Mouse (Mus musculus): Measurements from ENCODE around the gene Mgat1. TPM values are rescaled to one million over a fixed set of nuclear protein-coding genes. Genes with fewer than 3 reads are reported as not detected.

Mgat1 gene
- polyA plus RNA-seq, 1 experiment: 45.8 TPM

- H3K4me3 ChIP-seq: no peak overlapping the region
These were observed 4.4 kb downstream of the Mgat1 start for GRCm38 (mm10) chr11:49248226-49248973.

GRCm38 (mm10) chr11:49248974-49249700 is 5.1 kb downstream of the Mgat1 start:
- H3K4me2 ChIP-seq (ENCODE audit: low read depth): peak overlapping the region; percentile 83
- no peaks in the 10 kb centered on the region for H3K27me3 ChIP-seq (ENCODE audit: control insufficient read depth, insufficient read depth, insufficient read length)
- TF ChIP-seq CEBPB (IDR thresholded peaks at IDR 0.05; ENCODE audit: insufficient read depth, poor library complexity, severe bottlenecking) (no peak), SRF (IDR thresholded peaks at IDR 0.05; ENCODE audit: control insufficient read depth, insufficient read length, low read depth) (no peak), POLR2A (IDR thresholded peaks at IDR 0.05; ENCODE audit: insufficient read length, low read depth) (no peak), E2F4 (IDR thresholded peaks at IDR 0.05; ENCODE audit: insufficient read depth) (no peak), TCF3 (IDR thresholded peaks at IDR 0.05; ENCODE audit: insufficient read length, low read depth) (no peak), USF1 (IDR thresholded peaks at IDR 0.05; ENCODE audit: low read depth) (no peak), MAX (IDR thresholded peaks at IDR 0.05; ENCODE audit: low read depth) (no peak), POLR2AphosphoS2 (IDR thresholded peaks at IDR 0.05; ENCODE audit: insufficient read length, low read depth) (no peak), TCF12 (IDR thresholded peaks at IDR 0.05; ENCODE audit: insufficient read depth, poor library complexity, severe bottlenecking) (no peak)
- H3K4me3 ChIP-seq: peak overlapping the region; percentile 55
- H3K79me2 ChIP-seq (ENCODE audit: control insufficient read depth, insufficient read depth): peaks cover 24% of the 10 kb centered on the region
- H3K36me3 ChIP-seq (ENCODE audit: control insufficient read depth, insufficient read depth): no peaks in the 10 kb centered on the region
- no peak overlapping the region for H3ac ChIP-seq (ENCODE audit: control insufficient read depth, insufficient read length)

More at GRCm38 (mm10) chr11:49248226-49248973, 4.4 kb downstream of the Mgat1 start:
- no peak overlapping the region for H3ac ChIP-seq (ENCODE audit: control insufficient read depth, insufficient read length)
- H3K4me2 ChIP-seq (ENCODE audit: low read depth): peak overlapping the region; percentile 83
- H3K36me3 ChIP-seq (ENCODE audit: control insufficient read depth, insufficient read depth): no peaks in the 10 kb centered on the region
- peaks cover 24% of the 10 kb centered on the region for H3K79me2 ChIP-seq (ENCODE audit: control insufficient read depth, insufficient read depth)
- no peaks in the 10 kb centered on the region for H3K27me3 ChIP-seq (ENCODE audit: control insufficient read depth, insufficient read depth, insufficient read length)
- no peak for TF ChIP-seq USF1 (IDR thresholded peaks at IDR 0.05; ENCODE audit: low read depth)
- TF ChIP-seq TCF12 (IDR thresholded peaks at IDR 0.05; ENCODE audit: insufficient read depth, poor library complexity, severe bottlenecking): no peak
- no peak for TF ChIP-seq TCF3 (IDR thresholded peaks at IDR 0.05; ENCODE audit: insufficient read length, low read depth)
- TF ChIP-seq MAX (IDR thresholded peaks at IDR 0.05; ENCODE audit: low read depth): no peak
- no peak for TF ChIP-seq CEBPB (IDR thresholded peaks at IDR 0.05; ENCODE audit: insufficient read depth, poor library complexity, severe bottlenecking)
- no peak for TF ChIP-seq SRF (IDR thresholded peaks at IDR 0.05; ENCODE audit: control insufficient read depth, insufficient read length, low read depth)
- no peak for TF ChIP-seq E2F4 (IDR thresholded peaks at IDR 0.05; ENCODE audit: insufficient read depth)
- TF ChIP-seq MYOD1 (IDR thresholded peaks at IDR 0.05; ENCODE audit: control insufficient read depth in 1 of 3, insufficient read length in 2 of 3, low read depth in 2 of 3): no peak
- no peak for TF ChIP-seq REST (IDR thresholded peaks at IDR 0.05; ENCODE audit: insufficient read depth, insufficient read length)
- TF ChIP-seq POLR2AphosphoS2 (IDR thresholded peaks at IDR 0.05; ENCODE audit: insufficient read length, low read depth): no peak
- TF ChIP-seq POLR2A (IDR thresholded peaks at IDR 0.05; ENCODE audit: insufficient read length, low read depth): no peak
- no peak for TF ChIP-seq MYOG (IDR thresholded peaks at IDR 0.05; ENCODE audit: control insufficient read depth in 1 of 3, insufficient read depth in 1 of 3, insufficient read length in 2 of 3, low read depth in 2 of 3)

GRCm38 (mm10) chr11:49249811-49250421 is 5.9 kb downstream of the Mgat1 start:
- TF ChIP-seq REST (IDR thresholded peaks at IDR 0.05; ENCODE audit: insufficient read depth, insufficient read length): no peak
- no peak for TF ChIP-seq POLR2AphosphoS2 (IDR thresholded peaks at IDR 0.05; ENCODE audit: insufficient read length, low read depth)
- no peak for TF ChIP-seq MYOG (IDR thresholded peaks at IDR 0.05; ENCODE audit: control insufficient read depth in 1 of 3, insufficient read depth in 1 of 3, insufficient read length in 2 of 3, low read depth in 2 of 3)
- no peak for TF ChIP-seq MYOD1 (IDR thresholded peaks at IDR 0.05; ENCODE audit: control insufficient read depth in 1 of 3, insufficient read length in 2 of 3, low read depth in 2 of 3)
- TF ChIP-seq POLR2A (IDR thresholded peaks at IDR 0.05; ENCODE audit: insufficient read length, low read depth): no peak
- no peak for TF ChIP-seq MAX (IDR thresholded peaks at IDR 0.05; ENCODE audit: low read depth)
- TF ChIP-seq CEBPB (IDR thresholded peaks at IDR 0.05; ENCODE audit: insufficient read depth, poor library complexity, severe bottlenecking): no peak
- TF ChIP-seq TCF3 (IDR thresholded peaks at IDR 0.05; ENCODE audit: insufficient read length, low read depth): no peak
- TF ChIP-seq E2F4 (IDR thresholded peaks at IDR 0.05; ENCODE audit: insufficient read depth): no peak
- no peak for TF ChIP-seq SRF (IDR thresholded peaks at IDR 0.05; ENCODE audit: control insufficient read depth, insufficient read length, low read depth)
- TF ChIP-seq TCF12 (IDR thresholded peaks at IDR 0.05; ENCODE audit: insufficient read depth, poor library complexity, severe bottlenecking): no peak
- TF ChIP-seq USF1 (IDR thresholded peaks at IDR 0.05; ENCODE audit: low read depth): no peak
- H3K36me3 ChIP-seq (ENCODE audit: control insufficient read depth, insufficient read depth): no peaks in the 10 kb centered on the region
- peak overlapping the region; percentile 29 for H3ac ChIP-seq (ENCODE audit: control insufficient read depth, insufficient read length)
- H3K79me2 ChIP-seq (ENCODE audit: control insufficient read depth, insufficient read depth): peaks cover 24% of the 10 kb centered on the region
- H3K4me2 ChIP-seq (ENCODE audit: low read depth): peak overlapping the region; percentile 83
- H3K27me3 ChIP-seq (ENCODE audit: control insufficient read depth, insufficient read depth, insufficient read length): no peaks in the 10 kb centered on the region
- H3K4me3 ChIP-seq: peak overlapping the region; percentile 55

All from myocyte (in vitro differentiated cells).